Mouse (Mus musculus): ENCODE data around the gene Zbtb45. TPM values are rescaled to one million over a fixed set of nuclear protein-coding genes. Genes with fewer than 3 reads are reported as not detected.

The Zbtb45 gene
- polyA plus RNA-seq, 2 experiments from 2014 or later = 4.6 to 7.0 TPM

Other genes with a start within 250 kb of the Zbtb45 start
- gene Zscan18, start 206.4 kb downstream of the Zbtb45 start, polyA plus RNA-seq (2017; shearing (Covaris generic)) = under 1 TPM; 0.25 to 0.29 TPM
- gene Zfp329, start 191.2 kb downstream of the Zbtb45 start, polyA plus RNA-seq (2017; shearing (Covaris generic)) = 10 to 100 TPM; 16.8 to 20.2 TPM
- gene Zfp110, start 175.3 kb downstream of the Zbtb45 start, polyA plus RNA-seq (2017; shearing (Covaris generic)) = 10 to 100 TPM; 56.1 to 72.2 TPM
- gene Zfp128, start 128.9 kb downstream of the Zbtb45 start, polyA plus RNA-seq (2017; shearing (Covaris generic)) = 1 to 10 TPM in 1 of 2 experiments, under 1 TPM in 1; 0.84 to 2.4 TPM
- 10 to 100 TPM in 1 of 2 experiments, 1 to 10 TPM in 1; 6.6 to 10.9 TPM for gene Zscan22, start 112.2 kb downstream of the Zbtb45 start, polyA plus RNA-seq (2017; shearing (Covaris generic))
- 1,000 to 10,000 TPM; 2,813 to 3,009 TPM for gene Rps5, start 87.7 kb downstream of the Zbtb45 start, polyA plus RNA-seq (2017; shearing (Covaris generic))
- gene Rnf225, start 82.6 kb downstream of the Zbtb45 start, polyA plus RNA-seq (2017; shearing (Covaris generic)) = not detected
- 1 to 10 TPM; 2.4 to 3.4 TPM for gene Zfp324, start 44.2 kb downstream of the Zbtb45 start, polyA plus RNA-seq (2017; shearing (Covaris generic))
- gene Zfp446, start 32.2 kb downstream of the Zbtb45 start, polyA plus RNA-seq (2017; shearing (Covaris generic)) = 1 to 10 TPM; 2.6 to 3.3 TPM
- gene Slc27a5, start 11.8 kb downstream of the Zbtb45 start, polyA plus RNA-seq (2017; shearing (Covaris generic)) = under 1 TPM in 1 of 2 experiments, not detected in 1; 0.29 TPM
- gene Trim28, start 10.9 kb downstream of the Zbtb45 start, polyA plus RNA-seq (2017; shearing (Covaris generic)) = 10 to 100 TPM; 45.5 to 59.4 TPM
- gene Chmp2a, start 24.8 kb upstream of the Zbtb45 start, polyA plus RNA-seq (2017; shearing (Covaris generic)) = 100 to 1,000 TPM; 300 to 349 TPM
- gene Ube2m, start 28.2 kb upstream of the Zbtb45 start, polyA plus RNA-seq (2017; shearing (Covaris generic)) = 10 to 100 TPM; 15.3 to 16.9 TPM
- under 1 TPM; 0.45 to 0.46 TPM for gene Mzf1, start 44.7 kb upstream of the Zbtb45 start, polyA plus RNA-seq (2017; shearing (Covaris generic))
- under 1 TPM in 1 of 2 experiments, not detected in 1; 0.08 TPM for gene Vmn1r85, start 85.1 kb upstream of the Zbtb45 start, polyA plus RNA-seq (2017; shearing (Covaris generic))
- gene Vmn1r86, start 109.9 kb upstream of the Zbtb45 start, polyA plus RNA-seq (2017; shearing (Covaris generic)) = not detected
- gene Vmn1r87, start 130.1 kb upstream of the Zbtb45 start, polyA plus RNA-seq (2017; shearing (Covaris generic)) = under 1 TPM in 1 of 2 experiments, not detected in 1; 0.25 TPM
- gene Vmn1r88, start 149.5 kb upstream of the Zbtb45 start, polyA plus RNA-seq (2017; shearing (Covaris generic)) = under 1 TPM in 1 of 2 experiments, not detected in 1; 0.15 TPM
- not detected for gene Vmn1r89, start 203.0 kb upstream of the Zbtb45 start, polyA plus RNA-seq (2017; shearing (Covaris generic))